Mouse (Mus musculus): ENCODE data around the gene Med17.
A peak's percentile ranks its signal among the peaks of the same experiment; 100 is the strongest.

Gene Med17

GRCm38 (mm10) chr9:15288402-15288801 is 8.7 kb upstream of the Med17 start:
- DNase-seq (ENCODE audit: low spot score), result no peak

GRCm38 (mm10) chr9:15287846-15288245 is 8.1 kb upstream of the Med17 start:
- no peak for DNase-seq (ENCODE audit: low spot score)

- no peak for DNase-seq (ENCODE audit: low spot score)
These were observed 5.7 kb upstream of the Med17 start for GRCm38 (mm10) chr9:15285443-15285842.

GRCm38 (mm10) chr9:15280491-15280879 is 754 bp upstream of the Med17 start:
- no peak for DNase-seq (ENCODE audit: low spot score)

GRCm38 (mm10) chr9:15279139-15279648 is 537 bp downstream of the Med17 start:
- DNase-seq (ENCODE audit: low spot score), result no peak

GRCm38 (mm10) chr9:15278343-15278742 is 1.4 kb downstream of the Med17 start:
- no peak for DNase-seq (ENCODE audit: low spot score)

GRCm38 (mm10) chr9:15276855-15277254 is 2.9 kb downstream of the Med17 start:
- no peak for DNase-seq (ENCODE audit: low spot score)

GRCm38 (mm10) chr9:15273981-15274380 is 5.8 kb downstream of the Med17 start:
- DNase-seq (ENCODE audit: low spot score), result no peak

GRCm38 (mm10) chr9:15263487-15263886 is 16.2 kb downstream of the Med17 start:
- no peak for DNase-seq (ENCODE audit: low spot score)

GRCm38 (mm10) chr9:15261980-15262379 is 17.8 kb downstream of the Med17 start:
- no peak for DNase-seq (ENCODE audit: low spot score)

GRCm38 (mm10) chr9:15256214-15256613 is 23.5 kb downstream of the Med17 start:
- no peak for DNase-seq (ENCODE audit: low spot score)

GRCm38 (mm10) chr9:15254501-15254900 is 25.2 kb downstream of the Med17 start:
- DNase-seq (ENCODE audit: low spot score), result no peak

GRCm38 (mm10) chr9:15252196-15252595 is 27.5 kb downstream of the Med17 start:
- DNase-seq (ENCODE audit: low spot score), result no peak

GRCm38 (mm10) chr9:15250376-15250775 is 29.4 kb downstream of the Med17 start:
- DNase-seq (ENCODE audit: low spot score), result no peak

- DNase-seq (ENCODE audit: low spot score), result no peak
These were observed 34.2 kb downstream of the Med17 start for GRCm38 (mm10) chr9:15245319-15246075.

GRCm38 (mm10) chr9:15242130-15242529 is 37.6 kb downstream of the Med17 start:
- no peak for DNase-seq (ENCODE audit: low spot score)

GRCm38 (mm10) chr9:15241596-15241939 is 38.2 kb downstream of the Med17 start:
- DNase-seq (ENCODE audit: low spot score), result peak; percentile 60

GRCm38 (mm10) chr9:15240863-15241595 is 38.7 kb downstream of the Med17 start:
- DNase-seq (ENCODE audit: low spot score), result no peak

GRCm38 (mm10) chr9:15240006-15240405 is 39.7 kb downstream of the Med17 start:
- no peak for DNase-seq (ENCODE audit: low spot score)

GRCm38 (mm10) chr9:15239042-15239925 is 40.4 kb downstream of the Med17 start, which contains the start of gene Vstm5:
TSS of gene Vstm5 (plus strand) at chr9:15239045.
- DNase-seq (ENCODE audit: low spot score), result peak; percentile 16

- DNase-seq (ENCODE audit: low spot score), result peak; percentile 9
These were observed 41.3 kb downstream of the Med17 start for GRCm38 (mm10) chr9:15238297-15238990.
